Mouse (Mus musculus): ENCODE results near the gene Itgb1bp1. TPM values are rescaled to one million over a fixed set of nuclear protein-coding genes. Genes with fewer than 3 reads are reported as not detected.

The Itgb1bp1 gene
- polyA plus RNA-seq, 1 experiment from 2014 or later = 48.7 TPM

GRCm38 (mm10) chr12:21312201-21312600 lies 26.1 kb upstream of the Itgb1bp1 start:
- DNase-seq (ENCODE audit: low spot score) = no peak
- Histone ChIP-seq H3K27ac (ENCODE audit: low read depth) (no peak overlapping the region), H3K4me1 (replicated peaks; ENCODE audit: control insufficient read depth, insufficient read depth, low read length) (peaks cover 2% of the 10 kb centered on the region; the same call in 1 of the 2 replicates), H3K9me3 (ENCODE audit: control insufficient read depth, low read length) (no peaks in the 10 kb centered on the region), H3K4me2 (ENCODE audit: low read length) (no peak overlapping the region), H3K9ac (ENCODE audit: low read length) (no peak overlapping the region), H3K27me3 (replicated peaks; ENCODE audit: control insufficient read depth, insufficient read depth, low read length) (no peaks in the 10 kb centered on the region), H3K36me3 (ENCODE audit: control insufficient read depth, insufficient read depth, low read length) (peaks cover 78% of the 10 kb centered on the region), H3K4me3 (ENCODE audit: low read depth, low read length) (no peak overlapping the region)
- WGBS = 91% methylated on average over 5 of the region's 5 CpGs
- ATAC-seq (replicated peaks; ENCODE audit: low FRiP score, low TSS enrichment, low read depth) = no peak

- ATAC-seq (replicated peaks; ENCODE audit: low FRiP score, low TSS enrichment, low read depth) = no peak
- 73% methylated on average over 4 of the region's 4 CpGs for WGBS
- H3K9ac ChIP-seq (ENCODE audit: low read length) = no peak overlapping the region
- no peaks in the 10 kb centered on the region for H3K27me3 ChIP-seq (replicated peaks; ENCODE audit: control insufficient read depth, insufficient read depth, low read length)
- no peak for DNase-seq (ENCODE audit: low spot score)
- no peak overlapping the region for H3K4me3 ChIP-seq (ENCODE audit: low read depth, low read length)
- H3K36me3 ChIP-seq (ENCODE audit: control insufficient read depth, insufficient read depth, low read length) = peaks cover 98% of the 10 kb centered on the region
- no peak overlapping the region for H3K27ac ChIP-seq (ENCODE audit: low read depth)
- no peaks in the 10 kb centered on the region for H3K9me3 ChIP-seq (ENCODE audit: control insufficient read depth, low read length)
- H3K4me1 ChIP-seq (replicated peaks; ENCODE audit: control insufficient read depth, insufficient read depth, low read length) = no peaks in the 10 kb centered on the region
- H3K4me2 ChIP-seq (ENCODE audit: low read length) = no peak overlapping the region
Observed at GRCm38 (mm10) chr12:21306721-21307120, 20.6 kb upstream of the Itgb1bp1 start.

- ATAC-seq (replicated peaks; ENCODE audit: low FRiP score, low TSS enrichment, low read depth) (no peak), DNase-seq (ENCODE audit: low spot score) (no peak)
- H3K9ac ChIP-seq (ENCODE audit: low read length) = no peak overlapping the region
- WGBS = 93% methylated on average over 4 of the region's 4 CpGs
- H3K36me3 ChIP-seq (ENCODE audit: control insufficient read depth, insufficient read depth, low read length) = peaks cover 97% of the 10 kb centered on the region
- H3K27ac ChIP-seq (ENCODE audit: low read depth) = no peak overlapping the region
- no peak overlapping the region for H3K4me2 ChIP-seq (ENCODE audit: low read length)
- H3K4me3 ChIP-seq (ENCODE audit: low read depth, low read length) = no peak overlapping the region
- no peaks in the 10 kb centered on the region for H3K4me1 ChIP-seq (replicated peaks; ENCODE audit: control insufficient read depth, insufficient read depth, low read length)
- H3K9me3 ChIP-seq (ENCODE audit: control insufficient read depth, low read length) = no peaks in the 10 kb centered on the region
- H3K27me3 ChIP-seq (replicated peaks; ENCODE audit: control insufficient read depth, insufficient read depth, low read length) = no peaks in the 10 kb centered on the region
Observed at GRCm38 (mm10) chr12:21305741-21306140, 19.7 kb upstream of the Itgb1bp1 start.

- WGBS = 41% methylated on average over 5 of the region's 5 CpGs
- H3K9me3 ChIP-seq (ENCODE audit: control insufficient read depth, low read length) = no peaks in the 10 kb centered on the region
- no peak overlapping the region for H3K4me2 ChIP-seq (ENCODE audit: low read length)
- ATAC-seq (replicated peaks; ENCODE audit: low FRiP score, low TSS enrichment, low read depth) (no peak), DNase-seq (ENCODE audit: low spot score) (no peak)
- H3K9ac ChIP-seq (ENCODE audit: low read length) = no peak overlapping the region
- H3K36me3 ChIP-seq (ENCODE audit: control insufficient read depth, insufficient read depth, low read length) = peaks cover 93% of the 10 kb centered on the region
- no peak overlapping the region for H3K4me3 ChIP-seq (ENCODE audit: low read depth, low read length)
- H3K4me1 ChIP-seq (replicated peaks; ENCODE audit: control insufficient read depth, insufficient read depth, low read length) = no peaks in the 10 kb centered on the region
- H3K27me3 ChIP-seq (replicated peaks; ENCODE audit: control insufficient read depth, insufficient read depth, low read length) = no peaks in the 10 kb centered on the region
- no peak overlapping the region for H3K27ac ChIP-seq (ENCODE audit: low read depth)
Observed at GRCm38 (mm10) chr12:21302361-21302783, 16.3 kb upstream of the Itgb1bp1 start.

- no peak overlapping the region for H3K4me2 ChIP-seq (ENCODE audit: low read length)
- no peaks in the 10 kb centered on the region for H3K9me3 ChIP-seq (ENCODE audit: control insufficient read depth, low read length)
- H3K36me3 ChIP-seq (ENCODE audit: control insufficient read depth, insufficient read depth, low read length) = peaks cover 93% of the 10 kb centered on the region
- H3K4me3 ChIP-seq (ENCODE audit: low read depth, low read length) = no peak overlapping the region
- no peaks in the 10 kb centered on the region for H3K27me3 ChIP-seq (replicated peaks; ENCODE audit: control insufficient read depth, insufficient read depth, low read length)
- DNase-seq (ENCODE audit: low spot score) = no peak
- H3K27ac ChIP-seq (ENCODE audit: low read depth) = no peak overlapping the region
- 36% methylated on average over 8 of the region's 8 CpGs for WGBS
- no peaks in the 10 kb centered on the region for H3K4me1 ChIP-seq (replicated peaks; ENCODE audit: control insufficient read depth, insufficient read depth, low read length)
- no peak overlapping the region for H3K9ac ChIP-seq (ENCODE audit: low read length)
- no peak for ATAC-seq (replicated peaks; ENCODE audit: low FRiP score, low TSS enrichment, low read depth)
Observed at GRCm38 (mm10) chr12:21301932-21302331, 15.8 kb upstream of the Itgb1bp1 start.

- Histone ChIP-seq H3K4me1 (replicated peaks; ENCODE audit: control insufficient read depth, insufficient read depth, low read length) (no peaks in the 10 kb centered on the region), H3K9me3 (ENCODE audit: control insufficient read depth, low read length) (no peaks in the 10 kb centered on the region), H3K4me3 (ENCODE audit: low read depth, low read length) (no peak overlapping the region), H3K27me3 (replicated peaks; ENCODE audit: control insufficient read depth, insufficient read depth, low read length) (no peaks in the 10 kb centered on the region), H3K27ac (ENCODE audit: low read depth) (no peak overlapping the region), H3K4me2 (ENCODE audit: low read length) (no peak overlapping the region), H3K9ac (ENCODE audit: low read length) (no peak overlapping the region), H3K36me3 (ENCODE audit: control insufficient read depth, insufficient read depth, low read length) (peaks cover 93% of the 10 kb centered on the region)
- DNase-seq (ENCODE audit: low spot score) (no peak), ATAC-seq (replicated peaks; ENCODE audit: low FRiP score, low TSS enrichment, low read depth) (no peak)
- WGBS = 78% methylated on average over 7 of the region's 7 CpGs
Observed at GRCm38 (mm10) chr12:21301324-21301723, 15.2 kb upstream of the Itgb1bp1 start.

- 97% methylated on average over 11 of the region's 11 CpGs for WGBS
- no peaks in the 10 kb centered on the region for H3K27me3 ChIP-seq (replicated peaks; ENCODE audit: control insufficient read depth, insufficient read depth, low read length)
- no peaks in the 10 kb centered on the region for H3K9me3 ChIP-seq (ENCODE audit: control insufficient read depth, low read length)
- ATAC-seq (replicated peaks; ENCODE audit: low FRiP score, low TSS enrichment, low read depth) (no peak), DNase-seq (ENCODE audit: low spot score) (no peak)
- peaks cover 94% of the 10 kb centered on the region for H3K36me3 ChIP-seq (ENCODE audit: control insufficient read depth, insufficient read depth, low read length)
- no peak overlapping the region for H3K4me3 ChIP-seq (ENCODE audit: low read depth, low read length)
- H3K4me2 ChIP-seq (ENCODE audit: low read length) = no peak overlapping the region
- H3K4me1 ChIP-seq (replicated peaks; ENCODE audit: control insufficient read depth, insufficient read depth, low read length) = no peaks in the 10 kb centered on the region
- no peak overlapping the region for H3K27ac ChIP-seq (ENCODE audit: low read depth)
- no peak overlapping the region for H3K9ac ChIP-seq (ENCODE audit: low read length)
Observed at GRCm38 (mm10) chr12:21298856-21299255, 12.8 kb upstream of the Itgb1bp1 start.

GRCm38 (mm10) chr12:21289651-21290050 lies 3.6 kb upstream of the Itgb1bp1 start:
- Histone ChIP-seq H3K36me3 (ENCODE audit: control insufficient read depth, insufficient read depth, low read length) (peaks cover 49% of the 10 kb centered on the region), H3K27me3 (replicated peaks; ENCODE audit: control insufficient read depth, insufficient read depth, low read length) (no peaks in the 10 kb centered on the region), H3K9ac (ENCODE audit: low read length) (no peak overlapping the region), H3K4me1 (replicated peaks; ENCODE audit: control insufficient read depth, insufficient read depth, low read length) (peaks cover 12% of the 10 kb centered on the region), H3K27ac (ENCODE audit: low read depth) (no peak overlapping the region), H3K4me3 (ENCODE audit: low read depth, low read length) (no peak overlapping the region), H3K9me3 (ENCODE audit: control insufficient read depth, low read length) (no peaks in the 10 kb centered on the region), H3K4me2 (ENCODE audit: low read length) (no peak overlapping the region)
- no peak for ATAC-seq (replicated peaks; ENCODE audit: low FRiP score, low TSS enrichment, low read depth)
- no peak for DNase-seq (ENCODE audit: low spot score)
- WGBS = 64% methylated on average over 6 of the region's 6 CpGs

GRCm38 (mm10) chr12:21288716-21289395 lies 2.8 kb upstream of the Itgb1bp1 start:
- H3K9me3 ChIP-seq (ENCODE audit: control insufficient read depth, low read length) = no peaks in the 10 kb centered on the region
- H3K4me1 ChIP-seq (replicated peaks; ENCODE audit: control insufficient read depth, insufficient read depth, low read length) = peaks cover 12% of the 10 kb centered on the region
- no peak overlapping the region for H3K27ac ChIP-seq (ENCODE audit: low read depth)
- ATAC-seq (replicated peaks; ENCODE audit: low FRiP score, low TSS enrichment, low read depth) (no peak), DNase-seq (ENCODE audit: low spot score) (no peak)
- no peaks in the 10 kb centered on the region for H3K27me3 ChIP-seq (replicated peaks; ENCODE audit: control insufficient read depth, insufficient read depth, low read length)
- H3K9ac ChIP-seq (ENCODE audit: low read length) = no peak overlapping the region
- 89% methylated on average over 3 of the region's 3 CpGs for WGBS
- H3K4me3 ChIP-seq (ENCODE audit: low read depth, low read length) = no peak overlapping the region
- no peak overlapping the region for H3K4me2 ChIP-seq (ENCODE audit: low read length)
- H3K36me3 ChIP-seq (ENCODE audit: control insufficient read depth, insufficient read depth, low read length) = peaks cover 42% of the 10 kb centered on the region
